Mouse (Mus musculus): ENCODE results near the gene Pon3. TPM values are rescaled to one million over a fixed set of nuclear protein-coding genes. Genes with fewer than 3 reads are reported as not detected.

The Pon3 gene
- polyA plus RNA-seq, 1 experiment, result 0.02 TPM

DNA sequence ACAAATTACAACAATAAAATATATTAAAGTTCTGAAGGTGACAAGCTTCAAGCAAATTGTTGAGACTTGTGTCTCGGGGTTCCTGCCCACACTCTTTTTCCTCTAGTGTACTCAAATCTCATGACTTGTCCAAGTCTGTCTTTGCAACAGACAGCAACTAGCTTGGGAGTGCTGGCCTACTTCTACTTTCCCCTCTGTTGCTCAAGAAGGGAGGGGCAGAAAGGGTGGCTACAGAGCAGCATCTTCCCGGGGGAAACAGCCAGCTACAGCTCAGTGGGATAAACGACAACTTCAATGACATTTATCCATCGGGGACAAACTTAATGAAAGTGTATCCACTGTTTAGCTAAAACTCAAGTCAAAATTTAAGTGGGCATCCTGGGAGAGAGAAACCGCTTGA is 36.8 kb upstream of the Pon3 start:
- Histone ChIP-seq H3K4me3 (replicated peaks) (peak overlapping the region; percentile 32), H3K36me3 (ENCODE audit: control insufficient read depth) (peaks cover 86% of the 10 kb centered on the region), H3K4me1 (ENCODE audit: control insufficient read depth) (peaks cover 87% of the 10 kb centered on the region), H3K27me3 (ENCODE audit: control insufficient read depth) (no peaks in the 10 kb centered on the region), H3K9me3 (ENCODE audit: control insufficient read depth, low read length) (no peaks in the 10 kb centered on the region)
- no peak for TF ChIP-seq TAL1 (IDR thresholded peaks at IDR 0.05; ENCODE audit: low read length)
- TF ChIP-seq GATA1 (IDR thresholded peaks at IDR 0.05; ENCODE audit: low read length), result no peak

DNA sequence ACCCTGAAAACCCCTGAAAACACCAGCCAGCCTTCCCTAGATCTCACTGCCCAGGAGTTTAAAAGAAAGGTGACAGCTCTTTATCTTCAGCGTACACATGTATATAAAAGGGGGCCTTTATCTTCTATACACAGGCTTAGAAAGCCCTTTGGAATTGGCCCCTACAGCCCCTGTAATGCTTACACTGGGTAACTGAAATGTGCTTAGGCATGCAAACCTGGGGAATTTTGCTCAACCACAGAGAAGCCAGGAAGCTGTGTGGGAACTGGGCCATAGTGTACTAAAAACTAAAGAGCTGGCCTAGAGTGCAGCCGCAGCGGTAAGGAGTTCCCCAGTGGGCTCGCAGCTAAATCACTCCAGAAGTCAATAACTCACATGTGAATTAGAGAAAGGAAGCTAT is 35.4 kb upstream of the Pon3 start:
- peak; percentile 73 for TF ChIP-seq GATA1 (IDR thresholded peaks at IDR 0.05; ENCODE audit: low read length)
- TF ChIP-seq TAL1 (IDR thresholded peaks at IDR 0.05; ENCODE audit: low read length), result peak; percentile 77
- no peaks in the 10 kb centered on the region for H3K27me3 ChIP-seq (ENCODE audit: control insufficient read depth)
- no peaks in the 10 kb centered on the region for H3K9me3 ChIP-seq (ENCODE audit: control insufficient read depth, low read length)
- peaks cover 98% of the 10 kb centered on the region for H3K4me1 ChIP-seq (ENCODE audit: control insufficient read depth)
- H3K4me3 ChIP-seq (replicated peaks), result peak overlapping the region; percentile 51
- H3K36me3 ChIP-seq (ENCODE audit: control insufficient read depth), result peaks cover 97% of the 10 kb centered on the region

- no peaks in the 10 kb centered on the region for H3K27me3 ChIP-seq (ENCODE audit: control insufficient read depth)
- H3K4me1 ChIP-seq (ENCODE audit: control insufficient read depth), result peaks cover 87% of the 10 kb centered on the region
- TF ChIP-seq GATA1 (IDR thresholded peaks at IDR 0.05; ENCODE audit: low read length), result no peak
- TF ChIP-seq TAL1 (IDR thresholded peaks at IDR 0.05; ENCODE audit: low read length), result no peak
- peak overlapping the region; percentile 34 for H3K4me3 ChIP-seq (replicated peaks)
- no peaks in the 10 kb centered on the region for H3K9me3 ChIP-seq (ENCODE audit: control insufficient read depth, low read length)
- peaks cover 97% of the 10 kb centered on the region for H3K36me3 ChIP-seq (ENCODE audit: control insufficient read depth)
Observed at GRCm38 (mm10) chr6:5287919-5288318, 31.8 kb upstream of the Pon3 start.

GRCm38 (mm10) chr6:5287392-5287791 is 31.3 kb upstream of the Pon3 start:
- Histone ChIP-seq H3K9me3 (ENCODE audit: control insufficient read depth, low read length) (no peaks in the 10 kb centered on the region), H3K4me3 (replicated peaks) (peak overlapping the region; percentile 34), H3K27me3 (ENCODE audit: control insufficient read depth) (no peaks in the 10 kb centered on the region), H3K36me3 (ENCODE audit: control insufficient read depth) (peaks cover 97% of the 10 kb centered on the region), H3K4me1 (ENCODE audit: control insufficient read depth) (peaks cover 87% of the 10 kb centered on the region)
- TF ChIP-seq TAL1 (IDR thresholded peaks at IDR 0.05; ENCODE audit: low read length), result peak; percentile 60
- peak; percentile 64 for TF ChIP-seq GATA1 (IDR thresholded peaks at IDR 0.05; ENCODE audit: low read length)

GRCm38 (mm10) chr6:5282418-5282817 is 26.3 kb upstream of the Pon3 start:
- TF ChIP-seq TAL1 (IDR thresholded peaks at IDR 0.05; ENCODE audit: low read length), result no peak
- TF ChIP-seq GATA1 (IDR thresholded peaks at IDR 0.05; ENCODE audit: low read length), result no peak
- no peaks in the 10 kb centered on the region for H3K27me3 ChIP-seq (ENCODE audit: control insufficient read depth)
- H3K4me1 ChIP-seq (ENCODE audit: control insufficient read depth), result peaks cover 43% of the 10 kb centered on the region
- no peak overlapping the region for H3K4me3 ChIP-seq (replicated peaks)
- peaks cover 98% of the 10 kb centered on the region for H3K36me3 ChIP-seq (ENCODE audit: control insufficient read depth)
- no peaks in the 10 kb centered on the region for H3K9me3 ChIP-seq (ENCODE audit: control insufficient read depth, low read length)

- TF ChIP-seq GATA1 (IDR thresholded peaks at IDR 0.05; ENCODE audit: low read length), result no peak
- no peak for TF ChIP-seq TAL1 (IDR thresholded peaks at IDR 0.05; ENCODE audit: low read length)
- H3K4me1 ChIP-seq (ENCODE audit: control insufficient read depth), result peaks cover 26% of the 10 kb centered on the region
- peaks cover 98% of the 10 kb centered on the region for H3K36me3 ChIP-seq (ENCODE audit: control insufficient read depth)
- H3K4me3 ChIP-seq (replicated peaks), result no peak overlapping the region
- H3K9me3 ChIP-seq (ENCODE audit: control insufficient read depth, low read length), result no peaks in the 10 kb centered on the region
- no peaks in the 10 kb centered on the region for H3K27me3 ChIP-seq (ENCODE audit: control insufficient read depth)
Observed at GRCm38 (mm10) chr6:5280576-5281305, 24.7 kb upstream of the Pon3 start.

- H3K27me3 ChIP-seq (ENCODE audit: control insufficient read depth), result no peaks in the 10 kb centered on the region
- TF ChIP-seq GATA1 (IDR thresholded peaks at IDR 0.05; ENCODE audit: low read length) (no peak), TAL1 (IDR thresholded peaks at IDR 0.05; ENCODE audit: low read length) (no peak)
- H3K9me3 ChIP-seq (ENCODE audit: control insufficient read depth, low read length), result no peaks in the 10 kb centered on the region
- H3K4me3 ChIP-seq (replicated peaks), result no peak overlapping the region
- peaks cover 99% of the 10 kb centered on the region for H3K36me3 ChIP-seq (ENCODE audit: control insufficient read depth)
- peaks cover 12% of the 10 kb centered on the region for H3K4me1 ChIP-seq (ENCODE audit: control insufficient read depth)
Observed at GRCm38 (mm10) chr6:5277972-5278371, 21.9 kb upstream of the Pon3 start.

- Histone ChIP-seq H3K4me3 (replicated peaks) (no peak overlapping the region), H3K36me3 (ENCODE audit: control insufficient read depth) (peaks cover 99% of the 10 kb centered on the region), H3K4me1 (ENCODE audit: control insufficient read depth) (peaks cover 2% of the 10 kb centered on the region), H3K9me3 (ENCODE audit: control insufficient read depth, low read length) (no peaks in the 10 kb centered on the region), H3K27me3 (ENCODE audit: control insufficient read depth) (no peaks in the 10 kb centered on the region)
- TF ChIP-seq GATA1 (IDR thresholded peaks at IDR 0.05; ENCODE audit: low read length), result no peak
- TF ChIP-seq TAL1 (IDR thresholded peaks at IDR 0.05; ENCODE audit: low read length), result no peak
Observed at GRCm38 (mm10) chr6:5269641-5270040, 13.6 kb upstream of the Pon3 start.

DNA sequence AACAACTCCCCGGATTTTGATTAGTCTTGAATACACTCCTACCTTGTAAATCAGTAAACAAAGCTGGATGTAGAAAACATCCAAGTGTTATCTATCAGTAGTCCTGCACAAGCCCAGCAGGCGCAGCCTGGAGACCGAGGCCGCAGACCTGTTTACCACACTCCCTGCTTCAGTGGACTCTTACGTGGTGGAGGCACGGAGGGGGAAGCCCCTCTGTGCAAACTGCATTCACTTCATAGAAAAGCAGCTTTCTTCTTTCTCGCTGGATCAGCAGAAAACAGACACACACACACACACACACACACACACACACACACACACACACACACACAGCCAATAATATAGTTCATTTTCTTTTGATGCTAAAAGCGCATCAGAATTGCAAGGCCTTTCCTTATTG is 8.7 kb upstream of the Pon3 start:
- no peaks in the 10 kb centered on the region for H3K27me3 ChIP-seq (ENCODE audit: control insufficient read depth)
- H3K4me1 ChIP-seq (ENCODE audit: control insufficient read depth), result peaks cover 16% of the 10 kb centered on the region
- H3K4me3 ChIP-seq (replicated peaks), result no peak overlapping the region
- peaks cover 97% of the 10 kb centered on the region for H3K36me3 ChIP-seq (ENCODE audit: control insufficient read depth)
- no peaks in the 10 kb centered on the region for H3K9me3 ChIP-seq (ENCODE audit: control insufficient read depth, low read length)
- TF ChIP-seq GATA1 (IDR thresholded peaks at IDR 0.05; ENCODE audit: low read length), result no peak
- TF ChIP-seq TAL1 (IDR thresholded peaks at IDR 0.05; ENCODE audit: low read length), result no peak
